Mouse (Mus musculus): ENCODE measurements at regions not wholly inside any gene's neighbourhood (a gene's known extent, or its start where the extent isn't known, plus 50 kb on each side); places are given as distances from the start of the nearest gene placed in this dataset.

DNA sequence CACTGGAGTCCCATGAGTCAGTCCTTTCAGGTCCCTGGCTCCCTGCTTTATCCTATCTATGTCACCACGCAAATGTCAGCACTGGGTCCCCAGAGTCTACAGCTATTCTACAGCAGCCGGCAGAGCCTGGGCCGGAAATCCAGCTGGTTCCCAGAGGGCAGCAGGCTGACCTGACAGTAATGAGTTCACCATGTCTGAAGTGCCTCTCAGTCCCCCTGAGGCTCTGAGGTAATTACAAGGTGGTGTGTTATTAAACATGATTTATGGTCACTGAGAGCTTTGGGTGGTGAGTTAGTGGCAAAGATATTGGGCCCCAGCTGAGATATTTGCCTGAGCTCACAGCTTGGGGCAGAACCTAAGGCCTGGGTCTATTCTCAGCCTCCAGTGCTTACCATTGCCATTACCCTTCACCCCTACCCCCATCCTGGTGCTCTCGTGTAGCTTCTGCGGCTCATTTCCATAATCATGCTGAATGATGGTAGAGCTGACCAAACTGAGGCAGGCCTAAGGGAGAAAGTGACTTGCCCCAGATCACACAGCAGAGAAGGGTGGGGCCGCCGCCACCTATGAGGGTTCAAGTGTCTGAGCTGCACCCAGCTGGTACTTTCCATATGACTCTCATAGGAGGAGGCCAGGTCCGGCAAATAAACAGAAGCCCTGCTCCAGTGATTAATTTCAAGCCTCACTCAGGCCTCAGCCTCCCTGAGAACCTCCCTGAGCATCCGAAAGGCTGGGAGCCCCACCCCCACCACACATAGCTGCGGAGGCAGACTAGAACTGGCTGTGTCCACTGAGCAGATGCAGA lies 446.8 kb downstream of the Ptpru start:
- no peak overlapping the region for H3K27ac ChIP-seq (ENCODE audit: low read depth, low read length)
- no peak for TF ChIP-seq CTCF (IDR thresholded peaks at IDR 0.05; ENCODE audit: low read depth)
- no peak overlapping the region for H3K9ac ChIP-seq
- ATAC-seq: no peak
- H3K4me3 ChIP-seq (ENCODE audit: low read depth, low read length): no peak overlapping the region
- 70% methylated on average over 10 of the region's 10 CpGs for WGBS
- no peak for DNase-seq
- no peaks in the 10 kb centered on the region for H3K36me3 ChIP-seq (ENCODE audit: insufficient read depth)
- no peaks in the 10 kb centered on the region for H3K27me3 ChIP-seq (ENCODE audit: insufficient read depth, low read length)
- no peaks in the 10 kb centered on the region for H3K9me3 ChIP-seq (ENCODE audit: low read length)
- H3K4me1 ChIP-seq (ENCODE audit: insufficient read depth): no peaks in the 10 kb centered on the region
- H3K4me2 ChIP-seq (ENCODE audit: low read depth): no peak overlapping the region

DNA sequence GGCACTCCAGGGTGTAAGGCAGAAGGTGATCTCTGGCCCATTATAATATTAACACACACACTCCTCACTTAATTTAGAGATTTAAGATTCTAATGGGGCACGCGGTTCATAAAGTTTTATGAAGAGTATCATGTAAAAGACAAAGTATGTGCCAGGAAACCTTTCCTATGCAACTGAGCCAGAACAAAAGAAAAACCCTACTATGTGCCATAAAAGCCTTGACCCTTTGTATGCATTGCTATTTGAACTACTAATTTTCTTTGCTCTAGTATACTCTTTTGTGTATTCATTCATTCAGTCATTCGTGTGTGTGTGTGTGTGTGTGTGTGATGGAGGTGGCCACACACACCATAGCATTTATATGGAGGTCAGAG lies 446.2 kb downstream of the Ptpru start:
- Histone ChIP-seq H3K4me3 (ENCODE audit: low read depth, low read length) (no peak overlapping the region), H3K9me3 (ENCODE audit: low read length) (no peaks in the 10 kb centered on the region), H3K9ac (no peak overlapping the region), H3K4me2 (ENCODE audit: low read depth) (no peak overlapping the region), H3K4me1 (ENCODE audit: insufficient read depth) (no peaks in the 10 kb centered on the region), H3K27ac (ENCODE audit: low read depth, low read length) (no peak overlapping the region), H3K36me3 (ENCODE audit: insufficient read depth) (no peaks in the 10 kb centered on the region), H3K27me3 (ENCODE audit: insufficient read depth, low read length) (no peaks in the 10 kb centered on the region)
- ATAC-seq: no peak
- no peak for DNase-seq
- WGBS: 89% methylated on average over 3 of the region's 3 CpGs
- TF ChIP-seq CTCF (IDR thresholded peaks at IDR 0.05; ENCODE audit: low read depth): no peak

DNA sequence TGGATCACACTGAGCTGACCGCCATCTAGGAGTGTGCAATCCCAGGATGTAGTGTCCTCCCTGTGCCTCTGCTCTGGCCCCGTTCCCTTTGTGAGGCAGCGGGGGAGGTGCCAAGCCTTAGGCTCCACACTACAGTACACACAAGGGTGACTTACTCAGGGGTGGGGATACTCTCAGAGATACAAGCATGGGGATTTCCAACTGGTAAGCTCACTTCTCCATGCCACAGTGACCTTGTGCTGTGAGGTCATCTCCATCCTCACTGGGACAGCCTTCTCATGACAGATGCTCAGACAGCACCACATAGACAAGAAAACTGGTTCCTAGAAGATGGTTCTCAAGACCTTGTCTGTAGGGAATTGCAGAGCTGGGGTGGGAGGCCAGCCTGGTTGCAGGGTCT lies 445.6 kb downstream of the Ptpru start:
- Histone ChIP-seq H3K36me3 (ENCODE audit: insufficient read depth) (no peaks in the 10 kb centered on the region), H3K27ac (ENCODE audit: low read depth, low read length) (no peak overlapping the region), H3K4me3 (ENCODE audit: low read depth, low read length) (no peak overlapping the region), H3K9ac (no peak overlapping the region), H3K4me1 (ENCODE audit: insufficient read depth) (no peaks in the 10 kb centered on the region), H3K4me2 (ENCODE audit: low read depth) (no peak overlapping the region), H3K27me3 (ENCODE audit: insufficient read depth, low read length) (no peaks in the 10 kb centered on the region), H3K9me3 (ENCODE audit: low read length) (no peaks in the 10 kb centered on the region)
- no peak for ATAC-seq
- 90% methylated on average over 3 of the region's 3 CpGs for WGBS
- no peak for TF ChIP-seq CTCF (IDR thresholded peaks at IDR 0.05; ENCODE audit: low read depth)
- DNase-seq: no peak

DNA sequence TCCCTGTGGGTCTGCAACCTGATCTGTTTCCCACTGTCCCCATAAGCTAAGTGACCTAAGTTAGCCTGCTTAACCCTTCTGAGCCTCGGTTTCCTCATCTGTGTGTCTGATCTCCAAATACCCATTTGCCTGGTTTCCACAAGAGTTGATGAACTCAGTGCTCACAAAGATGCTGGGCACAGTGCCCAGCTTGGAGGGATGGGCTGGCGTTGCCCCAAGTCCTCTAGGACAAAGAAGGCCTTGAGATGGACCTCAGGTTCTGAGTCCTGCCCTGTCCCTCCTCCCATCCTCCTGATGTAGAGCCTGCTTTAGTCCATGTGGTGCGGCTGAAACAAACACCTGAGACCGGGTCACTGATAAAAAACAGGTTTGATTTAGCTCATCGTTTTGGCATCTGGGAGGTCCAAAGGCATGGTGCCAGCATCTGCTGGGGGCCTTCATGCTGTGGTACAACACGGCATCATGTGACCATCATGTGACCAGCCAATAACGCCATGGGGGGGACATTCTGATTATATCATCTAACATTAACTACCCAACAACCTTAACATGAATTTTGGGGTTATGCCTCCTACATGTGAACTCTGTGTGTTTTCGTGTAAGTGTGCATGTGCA lies 441.8 kb downstream of the Ptpru start:
- TF ChIP-seq CTCF (IDR thresholded peaks at IDR 0.05; ENCODE audit: low read depth): no peak
- Histone ChIP-seq H3K36me3 (ENCODE audit: insufficient read depth) (no peaks in the 10 kb centered on the region), H3K4me3 (ENCODE audit: low read depth, low read length) (no peak overlapping the region), H3K9me3 (ENCODE audit: low read length) (no peaks in the 10 kb centered on the region; the same call in 1 of the 2 replicates), H3K4me1 (ENCODE audit: insufficient read depth) (no peaks in the 10 kb centered on the region), H3K9ac (no peak overlapping the region), H3K27ac (ENCODE audit: low read depth, low read length) (no peak overlapping the region), H3K27me3 (ENCODE audit: insufficient read depth, low read length) (no peaks in the 10 kb centered on the region), H3K4me2 (ENCODE audit: low read depth) (no peak overlapping the region)
- DNase-seq (no peak), ATAC-seq (no peak)
- WGBS: 74% methylated on average over 8 of the region's 8 CpGs

DNA sequence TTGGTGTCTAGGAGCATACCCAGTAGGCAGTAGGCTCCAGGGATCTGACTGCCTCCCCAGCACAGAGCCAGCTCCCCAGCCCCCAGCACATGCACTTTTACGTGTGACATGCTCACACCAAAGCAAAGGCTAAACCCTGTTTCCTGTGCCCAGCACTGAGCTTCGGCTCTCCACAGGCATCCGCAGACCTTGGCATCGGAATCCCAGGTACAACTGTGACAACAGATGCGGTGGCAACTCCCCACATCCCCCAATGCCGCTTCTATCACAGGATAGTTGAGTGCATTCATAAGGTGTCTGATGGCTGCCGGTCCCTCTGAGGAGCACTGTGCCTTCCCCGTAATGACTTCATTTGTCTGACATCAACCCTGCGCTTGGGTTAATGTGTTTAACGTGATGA lies 440.9 kb downstream of the Ptpru start:
- H3K4me1 ChIP-seq (ENCODE audit: insufficient read depth): no peaks in the 10 kb centered on the region
- H3K27ac ChIP-seq (ENCODE audit: low read depth, low read length): no peak overlapping the region
- ATAC-seq: no peak
- H3K27me3 ChIP-seq (ENCODE audit: insufficient read depth, low read length): no peaks in the 10 kb centered on the region
- no peaks in the 10 kb centered on the region for H3K36me3 ChIP-seq (ENCODE audit: insufficient read depth)
- no peak overlapping the region for H3K9ac ChIP-seq
- no peak overlapping the region for H3K4me2 ChIP-seq (ENCODE audit: low read depth)
- no peak for TF ChIP-seq CTCF (IDR thresholded peaks at IDR 0.05; ENCODE audit: low read depth)
- 85% methylated on average over 10 of the region's 10 CpGs for WGBS
- H3K9me3 ChIP-seq (ENCODE audit: low read length): no peaks in the 10 kb centered on the region; the same call in 1 of the 2 replicates
- DNase-seq: no peak
- no peak overlapping the region for H3K4me3 ChIP-seq (ENCODE audit: low read depth, low read length)

DNA sequence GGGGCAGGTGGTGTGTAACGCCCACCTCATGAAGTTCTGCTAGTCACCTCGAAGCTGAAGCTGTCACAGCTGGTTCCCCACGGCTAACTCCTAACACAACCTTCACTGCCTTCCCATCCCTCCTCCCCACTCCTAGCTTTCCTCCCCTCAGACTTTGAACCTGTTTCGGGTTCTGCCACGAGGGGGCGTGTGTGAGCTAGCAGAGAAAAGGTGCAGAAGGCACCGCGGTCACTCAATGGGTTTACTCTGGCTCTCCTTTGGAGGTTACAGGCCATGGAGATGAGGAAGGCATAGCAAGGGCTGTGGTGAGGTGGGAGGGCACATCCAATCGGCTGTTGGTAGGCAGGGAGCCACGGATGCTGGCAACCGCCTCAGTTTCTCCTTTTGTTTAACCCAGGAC lies 437.3 kb downstream of the Ptpru start:
- TF ChIP-seq CTCF (IDR thresholded peaks at IDR 0.05; ENCODE audit: low read depth): peak; percentile 64

DNA sequence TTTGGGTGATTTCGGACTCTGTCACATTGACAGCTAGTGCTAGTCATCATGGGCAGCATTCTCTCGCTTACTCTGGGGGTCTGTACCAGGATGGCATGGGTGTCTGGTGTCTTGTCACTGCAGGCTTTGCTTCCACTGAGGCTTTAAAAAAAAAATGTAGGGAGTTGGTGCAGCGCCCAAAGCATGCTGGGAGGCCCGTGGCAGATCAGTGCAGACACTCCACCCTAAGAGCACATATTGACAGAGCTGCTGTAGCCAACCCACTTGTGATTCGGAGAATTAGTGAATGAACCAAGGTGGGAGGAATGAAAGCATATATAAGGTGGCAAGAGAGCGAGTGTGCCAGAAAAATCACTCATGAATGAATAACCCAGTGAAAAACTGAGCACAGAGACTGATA lies 436.8 kb downstream of the Ptpru start:
- DNase-seq: no peak
- H3K36me3 ChIP-seq (ENCODE audit: insufficient read depth): no peaks in the 10 kb centered on the region
- no peak overlapping the region for H3K9ac ChIP-seq
- H3K4me1 ChIP-seq (ENCODE audit: insufficient read depth): 0 out of 2 replicates have a peak, but pooled peaks cover 3% of the 10 kb centered on the region
- ATAC-seq: no peak
- no peak for TF ChIP-seq CTCF (IDR thresholded peaks at IDR 0.05; ENCODE audit: low read depth)
- H3K27me3 ChIP-seq (ENCODE audit: insufficient read depth, low read length): no peaks in the 10 kb centered on the region
- H3K27ac ChIP-seq (ENCODE audit: low read depth, low read length): no peak overlapping the region
- H3K4me2 ChIP-seq (ENCODE audit: low read depth): no peak overlapping the region
- H3K9me3 ChIP-seq (ENCODE audit: low read length): no peaks in the 10 kb centered on the region; the same call in 1 of the 2 replicates
- H3K4me3 ChIP-seq (ENCODE audit: low read depth, low read length): no peak overlapping the region
- WGBS: 80% methylated on average over 6 of the region's 6 CpGs

More for the DNA sequence above, 437.3 kb downstream of the Ptpru start:
- H3K4me3 ChIP-seq (ENCODE audit: low read depth, low read length): no peak overlapping the region
- DNase-seq (no peak), ATAC-seq (no peak)
- H3K9me3 ChIP-seq (ENCODE audit: low read length): no peaks in the 10 kb centered on the region; the same call in 1 of the 2 replicates
- H3K36me3 ChIP-seq (ENCODE audit: insufficient read depth): no peaks in the 10 kb centered on the region
- 0 out of 2 replicates have a peak, but pooled peaks cover 3% of the 10 kb centered on the region for H3K4me1 ChIP-seq (ENCODE audit: insufficient read depth)
- no peak overlapping the region for H3K9ac ChIP-seq
- no peak overlapping the region for H3K27ac ChIP-seq (ENCODE audit: low read depth, low read length)
- no peaks in the 10 kb centered on the region for H3K27me3 ChIP-seq (ENCODE audit: insufficient read depth, low read length)
- WGBS: 20% methylated on average over 11 of the region's 11 CpGs
- H3K4me2 ChIP-seq (ENCODE audit: low read depth): no peak overlapping the region

Measured in forebrain, postnatal 0 days (tissue).